Mouse (Mus musculus) megakaryocyte, embryonic 14.5 days (primary cell): Measurements from ENCODE around the gene Tent2. TPM values are rescaled to one million over a fixed set of nuclear protein-coding genes. Genes with fewer than 3 reads are reported as not detected.
"Not testable (repeated sequence)": the region's sequence is repeated elsewhere in the genome, so short reads cannot be mapped to it uniquely, and the experiment has no call there.

Experiments used
- H3K27me3 ChIP-seq: replicated peaks from 2 replicates; pipeline ENCODE3; 2012; ENCODE audit warnings: inconsistent platforms
- H3K36me3 ChIP-seq: replicated peaks from 2 replicates; pipeline ENCODE3; 2012; ENCODE audit warnings: low read length, inconsistent platforms, mixed read lengths
- H3K4me1 ChIP-seq: 2 replicates; pipeline ENCODE4 v1.6.1; 2012; ENCODE audit warnings: inconsistent platforms
- H3K4me3 ChIP-seq: replicated peaks from 2 replicates; pipeline ENCODE3; 2012; ENCODE audit warnings: moderate library complexity, mild to moderate bottlenecking, inconsistent platforms
- H3K9me3 ChIP-seq: 2 replicates; pipeline ENCODE4 v1.6.1; 2012; ENCODE audit warnings: inconsistent platforms
- FLI1 ChIP-seq: IDR thresholded peaks from 2 replicates; pipeline ENCODE4 v1.6.1; 2012; ENCODE audit warnings: low read length, inconsistent platforms, mixed read lengths
- GATA1 ChIP-seq: IDR thresholded peaks from 3 replicates; pipeline ENCODE4 v1.6.1; 2012; ENCODE audit warnings: mixed read lengths, low read length, inconsistent platforms, borderline replicate concordance
- polyA plus RNA-seq: library from polyadenylated mRNA; stranded (reverse); fragments of >175 nt; gene quantifications from 2 replicates; pipeline ENCODE4 v1.2.3, GENCODE M21; 2012; ENCODE audit warnings: low replicate concordance; ENCODE audit not compliant: insufficient read depth

The Tent2 gene
- polyA plus RNA-seq, 1 experiment = 8.1 TPM

DNA sequence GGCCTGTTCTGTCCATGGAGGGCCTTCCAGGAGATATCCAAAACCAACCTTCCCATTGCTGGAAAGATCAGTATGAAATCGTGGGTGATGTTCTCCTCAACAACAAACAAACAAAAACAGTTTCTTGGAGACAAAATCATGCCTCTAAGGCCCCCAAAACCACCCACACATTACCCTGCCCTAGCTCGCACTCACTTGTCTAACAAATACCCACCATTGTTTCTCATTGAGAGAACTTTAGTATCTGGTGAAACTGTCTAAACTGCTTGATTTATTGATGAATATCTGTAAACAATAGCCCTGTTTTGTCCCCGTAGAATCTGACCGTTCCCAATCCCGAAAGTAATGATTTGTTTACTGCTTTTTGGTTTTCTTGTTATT is 451 bp upstream of the Tent2 start:
- no peak for TF ChIP-seq FLI1
- no peak for TF ChIP-seq GATA1
- Histone ChIP-seq H3K4me1 (peaks cover 27% of the 10 kb centered on the region), H3K4me3 (peak overlapping the region; percentile 94), H3K27me3 (no peaks in the 10 kb centered on the region), H3K36me3 (peaks cover 2% of the 10 kb centered on the region), H3K9me3 (no peaks in the 10 kb centered on the region)

DNA sequence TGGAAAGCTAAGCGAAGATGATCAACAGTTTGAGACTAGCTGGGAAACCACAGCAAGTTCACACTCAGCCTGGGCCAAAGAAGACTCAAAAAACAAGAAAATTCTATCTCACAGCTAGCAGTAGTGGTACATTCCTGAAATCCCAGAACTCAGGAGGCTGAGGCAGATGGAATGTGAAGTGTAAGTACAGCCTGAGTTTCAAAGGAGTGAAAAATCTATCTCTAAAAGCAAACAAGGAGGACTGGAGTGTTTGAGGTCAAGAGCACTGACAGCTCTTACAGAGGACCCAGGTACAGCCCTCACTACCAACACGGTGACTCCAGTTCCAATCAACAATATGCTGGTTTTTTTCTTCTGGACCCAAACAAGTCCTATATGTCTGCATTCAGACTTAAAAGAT is 2.8 kb downstream of the Tent2 start:
- no peaks in the 10 kb centered on the region for H3K27me3 ChIP-seq
- TF ChIP-seq GATA1 (no peak), FLI1 (no peak)
- H3K36me3 ChIP-seq = peaks cover 14% of the 10 kb centered on the region
- H3K9me3 ChIP-seq = no peaks in the 10 kb centered on the region
- H3K4me1 ChIP-seq = peaks cover 29% of the 10 kb centered on the region
- peak overlapping the region; percentile 30 for H3K4me3 ChIP-seq

DNA sequence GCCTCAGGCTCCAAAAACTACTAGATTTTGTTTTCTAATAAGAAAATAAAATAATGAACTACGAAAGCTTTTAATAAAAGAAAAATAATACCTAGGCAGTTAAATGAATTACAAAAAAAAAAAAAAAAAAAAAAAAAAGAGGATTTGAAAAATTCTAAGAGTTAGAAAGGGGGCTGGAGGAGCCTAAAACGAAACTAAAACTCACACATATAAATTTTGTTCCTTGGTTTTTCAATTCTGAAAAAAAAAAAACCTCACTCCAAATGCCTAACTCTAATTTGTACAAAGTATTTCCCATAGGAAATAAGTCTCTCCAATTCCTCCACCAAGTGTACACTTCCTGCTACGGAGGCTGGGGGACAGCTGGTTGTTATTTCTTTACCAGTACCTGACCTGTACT is 3.4 kb downstream of the Tent2 start:
- Histone ChIP-seq H3K27me3 (no peaks in the 10 kb centered on the region), H3K36me3 (peaks cover 21% of the 10 kb centered on the region), H3K9me3 (no peaks in the 10 kb centered on the region), H3K4me1 (peaks cover 29% of the 10 kb centered on the region), H3K4me3 (peak overlapping the region; percentile 80)
- TF ChIP-seq FLI1 = no peak
- no peak for TF ChIP-seq GATA1

DNA sequence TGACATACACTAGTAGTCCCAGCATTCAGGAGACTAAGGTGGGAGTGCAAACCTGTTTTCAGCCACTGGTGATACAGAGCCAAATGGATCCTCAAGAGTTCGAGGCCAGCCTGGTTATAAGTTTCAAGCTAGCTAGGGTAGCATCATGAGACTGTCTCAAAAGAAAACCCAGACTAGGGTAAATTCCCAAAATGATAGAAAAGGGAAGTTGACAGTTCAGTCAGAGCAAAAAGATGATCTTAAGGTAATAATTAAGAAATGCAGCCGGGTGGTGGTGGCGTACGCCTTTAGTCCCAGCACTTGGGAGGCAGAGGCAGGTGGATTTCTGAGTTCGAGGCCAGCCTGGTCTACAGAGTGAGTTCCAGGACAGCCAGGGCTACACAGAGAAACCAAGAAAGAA is 4.4 kb downstream of the Tent2 start:
- H3K9me3 ChIP-seq, H3K27me3 ChIP-seq, H3K4me3 ChIP-seq: not testable (repeated sequence)
- Histone ChIP-seq H3K4me1 (peaks cover 29% of the 10 kb centered on the region), H3K36me3 (peaks cover 30% of the 10 kb centered on the region)

DNA sequence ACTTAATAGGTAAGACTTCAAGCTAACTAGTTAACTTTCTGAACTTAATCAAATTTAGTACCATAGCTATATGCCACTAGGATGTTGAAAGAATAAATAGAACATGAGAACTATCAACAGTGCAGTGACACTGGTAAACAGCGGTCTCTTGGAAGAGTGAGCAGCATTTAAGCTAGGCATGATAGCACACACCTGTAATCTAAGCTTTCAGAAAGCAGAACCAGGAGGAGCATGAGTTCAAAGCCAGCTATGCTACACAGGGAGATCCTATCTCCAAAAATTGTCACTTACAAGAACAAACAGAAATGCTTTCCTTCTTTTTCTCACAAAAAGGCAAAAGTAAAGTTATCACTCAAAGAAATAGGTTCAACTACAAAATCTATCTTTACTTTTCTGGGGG is 11.8 kb downstream of the Tent2 start:
- H3K36me3 ChIP-seq = peaks cover 61% of the 10 kb centered on the region
- H3K4me1 ChIP-seq = peaks cover 11% of the 10 kb centered on the region; the same call in 1 of the 2 replicates
- no peaks in the 10 kb centered on the region for H3K9me3 ChIP-seq
- H3K27me3 ChIP-seq = no peaks in the 10 kb centered on the region
- no peak overlapping the region for H3K4me3 ChIP-seq
- TF ChIP-seq GATA1 (no peak), FLI1 (no peak)

DNA sequence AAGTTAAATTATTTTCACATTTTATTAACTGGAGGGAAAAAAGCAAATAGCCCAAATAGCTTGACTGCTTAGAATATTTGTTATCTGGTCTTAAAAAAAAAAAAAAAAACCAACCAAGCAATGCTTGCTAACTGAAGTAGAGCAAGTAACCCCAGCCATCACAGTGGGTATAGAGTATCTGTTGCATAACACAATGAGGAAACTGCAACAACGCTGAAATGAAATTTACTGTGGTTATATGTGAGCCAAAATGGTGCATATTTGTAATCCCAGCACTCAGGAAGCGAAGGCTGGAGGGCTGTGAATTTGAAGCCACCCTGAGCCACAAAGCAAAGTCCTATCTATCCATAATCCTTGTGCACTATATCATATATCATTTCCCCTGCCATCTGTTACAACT is 12.7 kb downstream of the Tent2 start:
- H3K27me3 ChIP-seq = no peaks in the 10 kb centered on the region
- H3K9me3 ChIP-seq = no peaks in the 10 kb centered on the region
- H3K4me1 ChIP-seq = peaks cover 11% of the 10 kb centered on the region; the same call in 1 of the 2 replicates
- H3K4me3 ChIP-seq = no peak overlapping the region
- peaks cover 62% of the 10 kb centered on the region for H3K36me3 ChIP-seq
- TF ChIP-seq FLI1 = no peak
- no peak for TF ChIP-seq GATA1

DNA sequence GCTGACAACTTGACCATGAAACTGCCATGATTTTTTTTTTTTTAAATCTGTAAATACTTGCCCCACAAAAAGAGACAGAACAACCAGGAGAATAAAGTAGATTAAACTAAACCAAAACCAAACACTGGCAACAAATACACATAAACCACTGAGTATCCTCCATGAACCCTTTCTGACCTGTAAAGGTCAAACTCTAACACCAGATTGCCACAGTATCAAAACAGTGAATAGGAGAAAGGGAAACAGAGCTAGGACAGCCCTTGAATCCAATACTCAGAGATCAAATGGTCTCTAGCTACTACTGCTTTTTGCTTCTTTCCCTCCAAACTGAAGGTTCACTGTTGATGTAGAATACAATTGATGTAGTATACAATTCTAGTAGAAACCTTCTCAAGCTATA is 14.6 kb downstream of the Tent2 start:
- no peak overlapping the region for H3K4me3 ChIP-seq
- peaks cover 62% of the 10 kb centered on the region for H3K36me3 ChIP-seq
- no peaks in the 10 kb centered on the region for H3K9me3 ChIP-seq
- peaks cover 11% of the 10 kb centered on the region; the same call in 1 of the 2 replicates for H3K4me1 ChIP-seq
- no peak for TF ChIP-seq FLI1
- no peaks in the 10 kb centered on the region for H3K27me3 ChIP-seq

DNA sequence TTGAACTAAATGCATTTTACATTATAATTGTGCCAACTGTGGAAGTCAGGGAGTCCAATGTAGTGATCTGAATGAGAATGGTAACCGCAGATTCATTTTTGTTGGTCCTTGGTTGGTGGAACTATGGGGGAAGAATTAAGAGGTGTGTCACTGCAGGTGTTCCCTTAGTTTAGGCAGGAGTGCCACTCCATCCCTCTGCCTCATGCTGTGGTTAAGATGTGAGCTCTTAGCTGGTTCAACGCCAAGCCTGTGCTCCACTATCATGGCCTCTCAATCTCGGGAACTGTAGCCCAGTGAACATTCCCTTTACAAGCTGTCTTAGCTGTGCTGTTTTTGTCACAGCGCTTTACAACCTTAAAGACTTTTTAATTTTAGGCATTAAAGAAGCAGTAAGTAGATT is 28.9 kb downstream of the Tent2 start:
- TF ChIP-seq GATA1 (no peak), FLI1 (no peak)
- no peaks in the 10 kb centered on the region for H3K27me3 ChIP-seq
- H3K4me1 ChIP-seq = peaks cover 6% of the 10 kb centered on the region
- peaks cover 76% of the 10 kb centered on the region for H3K36me3 ChIP-seq
- no peak overlapping the region for H3K4me3 ChIP-seq
- no peaks in the 10 kb centered on the region; the same call in 1 of the 2 replicates for H3K9me3 ChIP-seq

DNA sequence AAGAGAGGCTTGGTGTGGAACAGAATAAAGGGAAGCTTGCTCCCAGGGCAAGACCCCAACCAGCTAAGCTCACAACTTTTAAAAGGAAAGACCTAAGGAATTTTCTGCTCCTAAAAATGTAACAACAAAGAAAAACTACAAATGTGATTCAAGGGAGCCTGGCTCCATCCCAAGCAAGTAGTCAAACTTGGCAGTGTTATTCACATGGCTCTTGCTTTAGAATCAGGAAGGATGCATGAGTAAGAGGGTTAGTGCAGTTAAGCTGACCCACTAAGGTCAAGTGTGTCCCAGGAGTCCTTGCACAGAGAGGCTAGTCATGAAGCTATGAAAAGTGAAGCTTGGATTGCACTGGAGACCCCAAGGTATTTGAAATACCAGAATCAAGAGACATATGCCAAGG is 29.7 kb downstream of the Tent2 start:
- TF ChIP-seq GATA1 (no peak), FLI1 (no peak)
- Histone ChIP-seq H3K4me1 (peaks cover 6% of the 10 kb centered on the region), H3K9me3 (no peaks in the 10 kb centered on the region; the same call in 1 of the 2 replicates), H3K4me3 (no peak overlapping the region), H3K36me3 (peaks cover 75% of the 10 kb centered on the region), H3K27me3 (no peaks in the 10 kb centered on the region)

DNA sequence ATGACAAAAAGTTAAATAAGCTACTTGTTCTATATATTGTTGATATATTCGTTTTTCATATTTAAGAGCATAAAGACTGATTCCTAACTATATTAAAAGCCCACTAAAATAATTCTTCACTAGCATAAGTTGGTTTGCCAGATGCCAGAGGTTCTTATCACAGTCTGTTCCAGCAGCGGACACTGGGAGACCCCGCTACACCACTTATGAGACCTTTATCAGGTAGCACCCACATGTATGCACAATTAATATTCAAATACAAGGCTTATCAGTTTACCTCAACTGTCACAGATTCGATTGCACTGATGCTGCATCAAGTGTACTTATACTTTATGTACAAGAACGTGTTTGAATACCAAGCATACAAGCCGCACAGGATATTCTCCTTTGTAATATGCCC is 33.9 kb downstream of the Tent2 start:
- peaks cover 75% of the 10 kb centered on the region for H3K36me3 ChIP-seq
- no peak overlapping the region for H3K4me3 ChIP-seq
- H3K4me1 ChIP-seq = peaks cover 6% of the 10 kb centered on the region
- TF ChIP-seq GATA1 (no peak), FLI1 (no peak)
- no peaks in the 10 kb centered on the region; the same call in 1 of the 2 replicates for H3K9me3 ChIP-seq
- no peaks in the 10 kb centered on the region for H3K27me3 ChIP-seq

DNA sequence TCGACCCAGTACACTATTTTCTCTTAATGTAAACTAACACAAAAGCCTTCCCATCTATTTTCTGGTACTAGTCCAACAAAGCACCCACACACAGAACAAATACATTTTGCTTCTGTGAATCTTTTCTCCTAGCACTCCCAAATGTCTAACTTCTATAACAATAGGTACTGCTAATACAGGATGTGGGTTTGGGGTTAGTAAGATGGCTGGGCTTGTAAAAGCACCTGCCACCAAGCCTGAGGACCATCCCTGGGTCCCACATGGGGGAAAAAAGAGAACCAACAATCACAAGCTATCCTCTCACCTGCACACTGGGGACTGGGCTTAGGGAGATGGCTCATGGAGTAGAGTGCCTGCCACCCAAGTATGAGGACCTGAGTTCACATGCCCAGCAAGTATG is 38.9 kb downstream of the Tent2 start:
- TF ChIP-seq FLI1 = no peak
- TF ChIP-seq GATA1 = no peak
- Histone ChIP-seq H3K27me3 (no peaks in the 10 kb centered on the region), H3K36me3 (peaks cover 90% of the 10 kb centered on the region), H3K9me3 (no peaks in the 10 kb centered on the region), H3K4me1 (no peaks in the 10 kb centered on the region), H3K4me3 (no peak overlapping the region)
